Mouse (Mus musculus) bone marrow macrophage, adult 2 months (primary cell): ENCODE data around the gene Col6a6. TPM values are rescaled to one million over a fixed set of nuclear protein-coding genes. Genes with fewer than 3 reads are reported as not detected.

ENCODE experiments used
- H3K27ac ChIP-seq: 2 replicates; pipeline ENCODE4 v1.5.1; 2012; ENCODE audit warnings: low read depth, low read length; ENCODE audit not compliant: insufficient read depth
- H3K4me1 ChIP-seq: 2 replicates; pipeline ENCODE4 v1.6.1; 2012; ENCODE audit warnings: low read length; ENCODE audit not compliant: control insufficient read depth, insufficient read depth
- H3K4me3 ChIP-seq: 2 replicates; pipeline ENCODE4 v1.5.1; 2012; ENCODE audit warnings: mild to moderate bottlenecking, low read length, moderate library complexity; ENCODE audit not compliant: insufficient read depth
- CTCF ChIP-seq: IDR thresholded peaks from 2 replicates; pipeline ENCODE4 v1.5.1; 2012; ENCODE audit warnings: low read depth, mild to moderate bottlenecking, low read length, moderate library complexity
- POLR2A ChIP-seq: IDR thresholded peaks from 2 replicates; pipeline ENCODE4 v1.6.1; 2012; ENCODE audit warnings: mild to moderate bottlenecking, low read depth, low read length, borderline replicate concordance
- polyA plus RNA-seq: library from polyadenylated mRNA; stranded (reverse); fragments of >200 nt; gene quantifications from 2 replicates; pipeline ENCODE4 v1.2.4, GENCODE M21; 2012; ENCODE audit not compliant: missing spikeins, insufficient read depth, insufficient read length

Gene Col6a6
- polyA plus RNA-seq, 1 experiment, result not detected

GRCm38 (mm10) chr9:105780696-105781095 lies 47.3 kb downstream of the Col6a6 start:
- no peak overlapping the region for H3K4me3 ChIP-seq
- no peak for TF ChIP-seq CTCF
- H3K4me1 ChIP-seq, result no peaks in the 10 kb centered on the region
- H3K27ac ChIP-seq, result no peak overlapping the region

GRCm38 (mm10) chr9:105778741-105779140 lies 49.2 kb downstream of the Col6a6 start:
- no peak overlapping the region for H3K27ac ChIP-seq
- no peak overlapping the region for H3K4me3 ChIP-seq
- no peak for TF ChIP-seq CTCF
- TF ChIP-seq POLR2A, result no peak
- no peaks in the 10 kb centered on the region for H3K4me1 ChIP-seq

- Histone ChIP-seq H3K4me3 (no peak overlapping the region), H3K27ac (no peak overlapping the region), H3K4me1 (no peaks in the 10 kb centered on the region)
- TF ChIP-seq POLR2A (no peak), CTCF (no peak)
These were observed 53.1 kb downstream of the Col6a6 start for GRCm38 (mm10) chr9:105774878-105775277.

GRCm38 (mm10) chr9:105774321-105774720 lies 53.6 kb downstream of the Col6a6 start:
- Histone ChIP-seq H3K4me3 (no peak overlapping the region), H3K4me1 (no peaks in the 10 kb centered on the region)
- no peak for TF ChIP-seq CTCF

GRCm38 (mm10) chr9:105771380-105771779 lies 56.6 kb downstream of the Col6a6 start:
- Histone ChIP-seq H3K4me1 (no peaks in the 10 kb centered on the region), H3K27ac (no peak overlapping the region), H3K4me3 (no peak overlapping the region)
- TF ChIP-seq CTCF (no peak), POLR2A (no peak)

More at GRCm38 (mm10) chr9:105774321-105774720, 53.6 kb downstream of the Col6a6 start:
- no peak overlapping the region for H3K27ac ChIP-seq

GRCm38 (mm10) chr9:105770690-105771089 lies 57.3 kb downstream of the Col6a6 start:
- Histone ChIP-seq H3K4me3 (no peak overlapping the region), H3K27ac (no peak overlapping the region), H3K4me1 (no peaks in the 10 kb centered on the region)
- TF ChIP-seq CTCF (no peak), POLR2A (no peak)

GRCm38 (mm10) chr9:105765891-105766290 lies 62.1 kb downstream of the Col6a6 start:
- Histone ChIP-seq H3K4me1 (no peaks in the 10 kb centered on the region), H3K4me3 (no peak overlapping the region), H3K27ac (no peak overlapping the region)
- TF ChIP-seq POLR2A (no peak), CTCF (no peak)

- H3K4me1 ChIP-seq, result no peaks in the 10 kb centered on the region
- no peak overlapping the region for H3K4me3 ChIP-seq
- TF ChIP-seq CTCF (no peak), POLR2A (no peak)
- no peak overlapping the region for H3K27ac ChIP-seq
These were observed 63.3 kb downstream of the Col6a6 start for GRCm38 (mm10) chr9:105764681-105765080.

GRCm38 (mm10) chr9:105764127-105764526 lies 63.8 kb downstream of the Col6a6 start:
- no peak for TF ChIP-seq POLR2A
- TF ChIP-seq CTCF, result no peak
- Histone ChIP-seq H3K27ac (no peak overlapping the region), H3K4me1 (no peaks in the 10 kb centered on the region), H3K4me3 (no peak overlapping the region)

GRCm38 (mm10) chr9:105763625-105764024 lies 64.3 kb downstream of the Col6a6 start:
- Histone ChIP-seq H3K4me1 (no peaks in the 10 kb centered on the region), H3K27ac (no peak overlapping the region), H3K4me3 (no peak overlapping the region)
- no peak for TF ChIP-seq CTCF

GRCm38 (mm10) chr9:105762274-105762673 lies 65.7 kb downstream of the Col6a6 start:
- Histone ChIP-seq H3K27ac (no peak overlapping the region), H3K4me3 (no peak overlapping the region), H3K4me1 (no peaks in the 10 kb centered on the region)
- TF ChIP-seq POLR2A (no peak), CTCF (no peak)

GRCm38 (mm10) chr9:105758861-105759260 lies 69.1 kb downstream of the Col6a6 start:
- Histone ChIP-seq H3K27ac (no peak overlapping the region), H3K4me1 (no peaks in the 10 kb centered on the region), H3K4me3 (no peak overlapping the region)
- no peak for TF ChIP-seq CTCF
- TF ChIP-seq POLR2A, result no peak
